Mouse (Mus musculus) adrenal gland, postnatal 10 days (tissue): ENCODE measurements around the gene Fam166a. TPM values are rescaled to one million over a fixed set of nuclear protein-coding genes. Genes with fewer than 3 reads are reported as not detected.

Experiments used
- DNase-seq: peaks from one replicate; pipeline ENCODE4 v3.0.0; 2021; ENCODE audit warnings: mixed read lengths
- long read RNA-seq, 2 experiments: library from polyadenylated mRNA; stranded (forward); transcript quantifications; one replicate each; pipeline ENCODE4 v2.0.0; 2021
- total RNA-seq, 2 experiments: library from RNA; stranded (reverse); gene quantifications; 2 replicates each; pipeline ENCODE4 v1.2.3; 2021

Fam166a gene
- not detected for total RNA-seq
- long read RNA-seq, experiment 1, result 0 reads
- long read RNA-seq, experiment 2, result 0 reads

GRCm38 (mm10) chr2:25218445-25218844 is at the start of gene Fam166a:
TSS of gene Fam166a (plus strand) at chr2:25218745.
- no peak for DNase-seq

GRCm38 (mm10) chr2:25169778-25170177 is 48.8 kb upstream of the Fam166a start:
- no peak for DNase-seq

GRCm38 (mm10) chr2:25170326-25171100 is 48.0 kb upstream of the Fam166a start:
- DNase-seq, result no peak

GRCm38 (mm10) chr2:25171101-25171768 is 47.3 kb upstream of the Fam166a start:
- DNase-seq, result no peak

GRCm38 (mm10) chr2:25171769-25172153 is 46.8 kb upstream of the Fam166a start:
- DNase-seq, result no peak

GRCm38 (mm10) chr2:25172629-25173028 is 45.9 kb upstream of the Fam166a start:
- no peak for DNase-seq

- no peak for DNase-seq
These were observed 44.7 kb upstream of the Fam166a start for GRCm38 (mm10) chr2:25173821-25174220.

- no peak for DNase-seq
These were observed 43.5 kb upstream of the Fam166a start for GRCm38 (mm10) chr2:25174866-25175689.

GRCm38 (mm10) chr2:25175690-25176078 is 42.9 kb upstream of the Fam166a start:
- no peak for DNase-seq

GRCm38 (mm10) chr2:25176573-25176972 is 42.0 kb upstream of the Fam166a start:
- DNase-seq, result no peak

GRCm38 (mm10) chr2:25177076-25177475 is 41.5 kb upstream of the Fam166a start:
- DNase-seq, result no peak

- no peak for DNase-seq
These were observed 40.9 kb upstream of the Fam166a start for GRCm38 (mm10) chr2:25177685-25178084.

- DNase-seq, result no peak
These were observed 40.1 kb upstream of the Fam166a start for GRCm38 (mm10) chr2:25178285-25178972.

- no peak for DNase-seq
These were observed 38.9 kb upstream of the Fam166a start for GRCm38 (mm10) chr2:25179566-25180217.

GRCm38 (mm10) chr2:25180478-25180903 is 38.1 kb upstream of the Fam166a start, which contains the start of gene Nrarp:
TSS of gene Nrarp (plus strand) at chr2:25180758.
- DNase-seq, result peak; percentile 94

GRCm38 (mm10) chr2:25180973-25181890 is 37.3 kb upstream of the Fam166a start:
- DNase-seq, result no peak

GRCm38 (mm10) chr2:25181891-25182397 is 36.6 kb upstream of the Fam166a start:
- no peak for DNase-seq

- no peak for DNase-seq
These were observed 35.9 kb upstream of the Fam166a start for GRCm38 (mm10) chr2:25182664-25183063.

GRCm38 (mm10) chr2:25183336-25183735 is 35.2 kb upstream of the Fam166a start:
- no peak for DNase-seq

GRCm38 (mm10) chr2:25184496-25184895 is 34.0 kb upstream of the Fam166a start:
- DNase-seq, result no peak
